Mouse (Mus musculus) cerebellum, postnatal 10 days (tissue): ENCODE results near the gene Ubtf.

Experiments
- DNase-seq, 2 experiments: peaks; one replicate each; pipeline ENCODE4 v3.0.0; 2021; ENCODE audit warnings: mixed read lengths in 2 of 2

Gene Ubtf

DNA sequence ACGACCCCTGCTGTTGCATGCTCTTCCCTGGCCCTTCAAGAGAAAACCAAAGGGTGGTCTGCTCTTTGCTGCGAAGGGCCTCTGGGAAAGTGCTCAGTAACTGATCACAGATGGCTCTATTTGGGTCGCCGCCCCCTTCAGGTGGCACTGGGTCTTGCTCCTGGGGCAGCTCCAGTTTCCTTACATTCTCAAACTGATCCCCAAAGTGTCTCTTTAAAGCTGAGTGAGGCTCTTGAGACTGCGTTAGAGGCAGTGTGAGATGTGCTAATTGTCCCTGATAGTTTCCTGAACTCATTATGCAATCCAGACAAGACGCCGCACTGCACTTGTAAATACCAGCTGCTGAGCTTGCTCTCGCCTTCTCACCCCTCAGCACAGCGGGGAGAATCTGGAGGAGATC is 62.0 kb downstream of the Ubtf start:
- DNase-seq, result peak; percentile 65 to 67
